Mouse (Mus musculus): ENCODE results near the gene Gm20721.

DNA sequence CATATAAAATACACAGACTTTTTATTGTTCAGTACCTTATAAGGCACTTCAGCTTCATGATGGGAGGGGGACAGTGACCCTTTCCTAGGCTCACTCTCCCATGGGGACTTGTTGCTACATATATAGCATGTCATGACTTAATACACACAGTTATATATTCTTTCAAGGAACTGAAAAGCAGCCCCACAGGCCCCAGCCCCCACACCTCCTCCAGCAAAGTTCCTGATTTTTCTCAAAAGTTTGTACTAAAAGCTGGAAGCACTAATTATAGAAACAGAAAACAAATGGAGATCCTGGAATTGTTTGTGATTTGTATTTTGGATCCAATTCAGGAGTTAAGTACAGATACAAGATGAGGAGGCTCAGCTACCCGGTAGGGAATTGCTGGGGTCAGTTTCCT lies 2.9 kb downstream of the Gm20721 start:
- no peak for TF ChIP-seq CTCF (IDR thresholded peaks at IDR 0.05; ENCODE audit: low read depth, low read length)
- TF ChIP-seq EP300 (IDR thresholded peaks at IDR 0.05; ENCODE audit: insufficient read depth, low read depth, low read length): no peak
- no peak for TF ChIP-seq POLR2A (IDR thresholded peaks at IDR 0.05; ENCODE audit: insufficient read depth, low read length)

Data from ES-Bruce4 (cell line).